Mouse (Mus musculus) limb, embryonic 11.5 days (tissue): ENCODE data around the gene Sfxn3. TPM values are rescaled to one million over a fixed set of nuclear protein-coding genes. Genes with fewer than 3 reads are reported as not detected.

Experiments
- ATAC-seq: fragments of 200-750 bp; cut with Nextera tagmentation; 2 replicates; pipeline ENCODE4 v1.8.0; 2017; ENCODE audit warnings: low read depth; ENCODE audit not compliant: insufficient number of reproducible peaks, low FRiP score, low TSS enrichment
- DNase-seq: peaks from one replicate; pipeline ENCODE4 v3.0.0-alpha.2; 2015; ENCODE audit warnings: low spot score
- H3K27ac ChIP-seq: fragments of 300-500 bp; sonication (generic); replicated peaks from 2 replicates; pipeline ENCODE4 v1.5.1; 2014; ENCODE audit warnings: low read depth, mild to moderate bottlenecking, low read length
- H3K27me3 ChIP-seq: fragments of 300-500 bp; sonication (generic); 2 replicates; pipeline ENCODE4 v1.6.1; 2014; ENCODE audit warnings: mild to moderate bottlenecking, low read length, mixed read lengths; ENCODE audit not compliant: control insufficient read depth, insufficient read depth
- H3K36me3 ChIP-seq: fragments of 300-500 bp; sonication (generic); 2 replicates; pipeline ENCODE4 v1.6.1; 2014; ENCODE audit warnings: mild to moderate bottlenecking, low read length, moderate library complexity, mixed read lengths; ENCODE audit not compliant: control insufficient read depth, insufficient read depth
- H3K4me1 ChIP-seq: fragments of 300-500 bp; sonication (generic); 2 replicates; pipeline ENCODE4 v1.6.1; 2014; ENCODE audit warnings: low read length, mixed read lengths; ENCODE audit not compliant: control insufficient read depth, insufficient read depth
- H3K4me2 ChIP-seq: fragments of 300-500 bp; sonication (generic); 2 replicates; pipeline ENCODE4 v1.6.1; 2014; ENCODE audit warnings: low read depth, mild to moderate bottlenecking, moderate library complexity; ENCODE audit not compliant: severe bottlenecking
- H3K4me3 ChIP-seq: fragments of 300-500 bp; sonication (generic); 2 replicates; pipeline ENCODE4 v1.5.1; 2014; ENCODE audit warnings: low read depth, low read length
- H3K9ac ChIP-seq: fragments of 300-500 bp; sonication (generic); 2 replicates; pipeline ENCODE4 v1.6.1; 2014; ENCODE audit warnings: mild to moderate bottlenecking, low read length
- H3K9me3 ChIP-seq: fragments of 300-500 bp; sonication (generic); 2 replicates; pipeline ENCODE4 v1.6.1; 2016; ENCODE audit warnings: low read length; ENCODE audit not compliant: control insufficient read depth
- WGBS: fragments of 180-500 bp; shearing (Covaris S2); extraction: QIAGEN DNeasy Blood & Tissue Kit; methylation state at CpG from one replicate; pipeline ENCODE4 v1.1.7; 2014; 5-methylcytosine and 5-hydroxymethylcytosine counted together
- polyA plus RNA-seq: library from polyadenylated mRNA; unstranded; fragments of >200 nt; fragmentation: Nextera tagmentation; extraction: Ambion mirVana; gene quantifications from 2 replicates; pipeline ENCODE4 v1.2.1, GENCODE M21; 2014

The Sfxn3 gene
- polyA plus RNA-seq, 1 experiment from 2014 or later = 11.9 TPM

- Histone ChIP-seq H3K4me1 (peaks cover 8% of the 10 kb centered on the region; the same call in 1 of the 2 replicates), H3K36me3 (peaks cover 31% of the 10 kb centered on the region), H3K27ac (no peak overlapping the region), H3K4me2 (no peak overlapping the region), H3K9me3 (no peaks in the 10 kb centered on the region), H3K27me3 (no peaks in the 10 kb centered on the region), H3K4me3 (no peak overlapping the region), H3K9ac (no peak overlapping the region)
- 90% methylated on average over 20 of the region's 20 CpGs for WGBS
- no peak for ATAC-seq
- no peak for DNase-seq
These were observed 22.5 kb upstream of the Sfxn3 start for GRCm38 (mm10) chr19:45024775-45025174.

- Histone ChIP-seq H3K36me3 (peaks cover 31% of the 10 kb centered on the region), H3K4me2 (no peak overlapping the region), H3K4me1 (0 out of 2 replicates have a peak, but pooled peaks cover 3% of the 10 kb centered on the region), H3K27ac (no peak overlapping the region), H3K9me3 (no peaks in the 10 kb centered on the region), H3K9ac (no peak overlapping the region; the same call in 1 of the 2 replicates), H3K4me3 (no peak overlapping the region), H3K27me3 (no peaks in the 10 kb centered on the region)
- peak; percentile 55 for DNase-seq
- ATAC-seq = no peak
- WGBS = 82% methylated on average over 37 of the region's 37 CpGs
These were observed 21.2 kb upstream of the Sfxn3 start for GRCm38 (mm10) chr19:45025937-45026568.

- Histone ChIP-seq H3K9me3 (no peaks in the 10 kb centered on the region), H3K4me1 (0 out of 2 replicates have a peak, but pooled peaks cover 3% of the 10 kb centered on the region), H3K36me3 (peaks cover 31% of the 10 kb centered on the region), H3K4me3 (no peak overlapping the region), H3K27me3 (no peaks in the 10 kb centered on the region), H3K4me2 (no peak overlapping the region), H3K27ac (no peak overlapping the region), H3K9ac (no peak overlapping the region)
- ATAC-seq (no peak), DNase-seq (no peak)
- WGBS = 78% methylated on average over 6 of the region's 6 CpGs
These were observed 20.2 kb upstream of the Sfxn3 start for GRCm38 (mm10) chr19:45026958-45027670.

GRCm38 (mm10) chr19:45027848-45028247 is 19.5 kb upstream of the Sfxn3 start:
- 94% methylated on average over 6 of the region's 6 CpGs for WGBS
- H3K27ac ChIP-seq = no peak overlapping the region
- H3K4me1 ChIP-seq = 0 out of 2 replicates have a peak, but pooled peaks cover 3% of the 10 kb centered on the region
- no peak overlapping the region for H3K4me2 ChIP-seq
- peaks cover 28% of the 10 kb centered on the region for H3K36me3 ChIP-seq
- H3K27me3 ChIP-seq = no peaks in the 10 kb centered on the region
- ATAC-seq (no peak), DNase-seq (no peak)
- no peak overlapping the region for H3K9ac ChIP-seq
- no peak overlapping the region for H3K4me3 ChIP-seq
- H3K9me3 ChIP-seq = no peaks in the 10 kb centered on the region

GRCm38 (mm10) chr19:45028746-45029145 is 18.6 kb upstream of the Sfxn3 start:
- Histone ChIP-seq H3K4me2 (no peak overlapping the region), H3K36me3 (peaks cover 23% of the 10 kb centered on the region), H3K9ac (no peak overlapping the region), H3K4me3 (no peak overlapping the region), H3K9me3 (no peaks in the 10 kb centered on the region), H3K27me3 (no peaks in the 10 kb centered on the region), H3K4me1 (0 out of 2 replicates have a peak, but pooled peaks cover 3% of the 10 kb centered on the region), H3K27ac (no peak overlapping the region)
- ATAC-seq (no peak), DNase-seq (no peak)
- 59% methylated on average over 19 of the region's 19 CpGs for WGBS

DNA sequence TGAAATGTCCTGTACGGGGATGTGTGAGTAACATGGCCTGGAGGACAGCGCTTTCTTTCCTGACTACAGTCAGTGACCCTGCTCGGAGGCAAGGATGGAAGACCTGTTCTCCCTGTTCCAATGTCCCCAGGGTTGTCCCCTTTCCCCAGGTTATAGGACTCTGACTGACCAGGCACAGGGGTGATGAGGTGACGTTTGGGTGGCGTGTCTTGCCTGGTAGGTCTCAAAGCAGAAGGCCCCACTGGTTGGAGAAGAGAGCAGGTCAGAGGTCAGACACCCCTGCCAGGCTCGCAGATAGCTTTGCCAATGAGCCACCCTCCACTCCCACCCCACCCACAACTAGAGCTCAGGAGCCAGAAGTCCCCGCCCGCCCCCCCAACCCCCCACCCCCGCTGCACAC is 17.7 kb upstream of the Sfxn3 start:
- Histone ChIP-seq H3K27me3 (no peaks in the 10 kb centered on the region), H3K4me2 (no peak overlapping the region), H3K36me3 (peaks cover 17% of the 10 kb centered on the region), H3K9ac (no peak overlapping the region), H3K4me3 (no peak overlapping the region), H3K9me3 (no peaks in the 10 kb centered on the region), H3K27ac (no peak overlapping the region), H3K4me1 (0 out of 2 replicates have a peak, but pooled peaks cover 3% of the 10 kb centered on the region)
- 56% methylated on average over 9 of the region's 9 CpGs for WGBS
- DNase-seq (no peak), ATAC-seq (no peak)

DNA sequence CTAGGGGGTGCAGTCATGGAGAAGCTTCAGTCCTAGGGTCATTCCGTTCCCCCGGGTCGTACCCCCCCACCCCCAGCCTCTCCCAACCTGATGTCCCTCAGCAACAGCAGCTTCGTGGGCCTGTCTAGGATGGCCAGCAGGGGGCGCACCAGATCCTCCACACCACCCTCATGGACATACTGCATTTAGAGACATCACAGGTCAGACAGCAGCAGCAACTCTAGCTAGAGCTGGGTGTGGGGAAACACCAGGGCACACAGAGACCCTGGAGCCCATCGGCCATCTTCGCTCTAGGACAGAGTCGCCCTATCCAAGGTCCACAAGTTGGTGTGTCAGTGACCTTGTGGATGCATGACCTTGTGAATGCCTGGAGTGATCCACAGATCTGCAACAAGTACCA is 17.2 kb upstream of the Sfxn3 start:
- H3K4me1 ChIP-seq = 0 out of 2 replicates have a peak, but pooled peaks cover 3% of the 10 kb centered on the region
- no peaks in the 10 kb centered on the region for H3K9me3 ChIP-seq
- H3K27ac ChIP-seq = no peak overlapping the region
- no peak overlapping the region for H3K4me2 ChIP-seq
- H3K9ac ChIP-seq = no peak overlapping the region
- WGBS = 26% methylated on average over 8 of the region's 8 CpGs
- DNase-seq (peak; percentile 78), ATAC-seq (no peak)
- no peak overlapping the region for H3K4me3 ChIP-seq
- H3K36me3 ChIP-seq = peaks cover 15% of the 10 kb centered on the region
- no peaks in the 10 kb centered on the region for H3K27me3 ChIP-seq

- WGBS = 44% methylated on average over 20 of the region's 20 CpGs
- H3K9me3 ChIP-seq = no peaks in the 10 kb centered on the region
- H3K4me1 ChIP-seq = 0 out of 2 replicates have a peak, but pooled peaks cover 3% of the 10 kb centered on the region
- peak overlapping the region; percentile 34 for H3K4me2 ChIP-seq
- peak; percentile 79 for DNase-seq
- H3K27me3 ChIP-seq = no peaks in the 10 kb centered on the region
- H3K9ac ChIP-seq = no peak overlapping the region
- ATAC-seq = no peak
- no peak overlapping the region for H3K4me3 ChIP-seq
- no peak overlapping the region for H3K27ac ChIP-seq
- peaks cover 7% of the 10 kb centered on the region for H3K36me3 ChIP-seq
These were observed 16.3 kb upstream of the Sfxn3 start for GRCm38 (mm10) chr19:45030746-45031693.
